Mouse (Mus musculus): ENCODE measurements around the gene Wdr26. TPM values are rescaled to one million over a fixed set of nuclear protein-coding genes. Genes with fewer than 3 reads are reported as not detected.

Wdr26 gene
- polyA plus RNA-seq, 1 experiment from 2014 or later, result 48.8 TPM

DNA sequence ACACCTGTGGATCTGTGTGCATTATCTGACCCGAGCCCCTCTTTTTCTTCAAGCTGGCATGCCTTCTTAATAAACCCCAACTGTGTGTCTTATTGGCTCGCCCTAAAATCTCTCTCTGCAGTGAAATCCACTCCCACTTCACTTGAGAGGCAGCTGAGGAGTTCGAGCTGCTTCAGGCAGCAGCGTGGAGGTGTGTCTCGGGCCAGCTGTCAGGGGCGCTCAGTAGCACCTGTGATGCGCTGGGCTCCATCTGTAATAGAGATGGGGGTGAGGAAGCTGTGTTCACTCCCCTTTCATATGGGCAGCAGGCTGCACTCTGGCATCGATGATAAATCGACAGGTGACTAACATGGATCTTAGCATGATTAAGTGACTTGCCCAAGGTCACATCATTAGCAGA is 43.6 kb upstream of the Wdr26 start:
- Histone ChIP-seq H3K36me3 (replicated peaks) (no peaks in the 10 kb centered on the region), H3K9me3 (no peaks in the 10 kb centered on the region), H3K4me3 (replicated peaks) (no peak overlapping the region), H3K27ac (no peak overlapping the region), H3K9ac (no peak overlapping the region), H3K4me2 (peak overlapping the region; percentile 71; the same call in 1 of the 2 replicates), H3K4me1 (peaks cover 26% of the 10 kb centered on the region), H3K27me3 (peaks cover 11% of the 10 kb centered on the region; the same call in 1 of the 2 replicates)
- no peak for ATAC-seq (ENCODE audit: low FRiP score)
- 67% methylated on average over 9 of the region's 9 CpGs for whole genome bisulfite sequencing

DNA sequence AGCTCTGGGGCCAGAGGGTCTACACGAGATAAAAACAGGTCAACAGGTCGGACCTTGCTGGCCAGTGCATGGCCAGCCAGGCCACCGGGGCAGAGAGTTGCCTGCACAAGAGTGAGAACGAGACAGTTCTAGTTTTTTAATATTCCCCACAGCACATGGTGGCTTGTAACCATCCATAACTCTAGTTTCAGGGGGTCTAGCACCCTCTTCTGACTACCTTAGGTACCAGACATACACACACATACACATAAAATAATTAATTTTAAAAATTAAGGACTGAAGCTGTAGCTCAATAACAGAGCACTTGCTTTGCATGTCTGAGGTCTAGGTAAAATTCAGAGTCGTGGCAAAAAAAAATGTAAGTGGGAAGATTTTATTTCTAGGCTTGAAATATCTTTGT is 39.8 kb upstream of the Wdr26 start:
- no peak for ATAC-seq (ENCODE audit: low FRiP score)
- Histone ChIP-seq H3K4me3 (replicated peaks) (no peak overlapping the region), H3K27ac (no peak overlapping the region), H3K4me1 (peaks cover 13% of the 10 kb centered on the region), H3K9me3 (no peaks in the 10 kb centered on the region), H3K27me3 (peaks cover 5% of the 10 kb centered on the region; the same call in 1 of the 2 replicates), H3K9ac (no peak overlapping the region), H3K4me2 (no peak overlapping the region), H3K36me3 (replicated peaks) (no peaks in the 10 kb centered on the region)
- WGBS, result 84% methylated on average over 5 of the region's 5 CpGs

DNA sequence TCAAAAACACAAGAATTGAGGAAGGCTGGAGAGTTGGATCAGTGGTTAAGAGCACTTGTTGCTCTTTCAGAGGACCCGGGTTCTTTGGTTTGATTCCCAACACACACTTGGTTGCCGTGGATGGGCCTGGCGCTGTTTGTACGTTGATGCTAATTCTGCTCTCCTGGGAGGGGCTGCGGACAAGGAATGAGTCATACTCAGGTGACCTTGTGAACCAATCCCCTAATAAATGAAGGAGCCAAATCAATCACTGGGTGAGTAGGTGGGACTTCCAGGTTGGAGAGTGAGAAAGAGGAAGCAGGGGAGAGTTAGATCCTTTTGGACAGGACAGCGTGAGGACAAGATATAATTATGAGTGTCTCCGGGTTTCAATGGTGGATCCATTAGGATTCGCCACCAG is 39.2 kb upstream of the Wdr26 start:
- Histone ChIP-seq H3K27me3 (peaks cover 5% of the 10 kb centered on the region; the same call in 1 of the 2 replicates), H3K4me3 (replicated peaks) (no peak overlapping the region), H3K4me2 (no peak overlapping the region), H3K27ac (no peak overlapping the region), H3K9ac (no peak overlapping the region), H3K36me3 (replicated peaks) (no peaks in the 10 kb centered on the region), H3K9me3 (no peaks in the 10 kb centered on the region), H3K4me1 (peaks cover 6% of the 10 kb centered on the region)
- ATAC-seq (ENCODE audit: low FRiP score), result no peak
- 89% methylated on average over 8 of the region's 8 CpGs for WGBS

DNA sequence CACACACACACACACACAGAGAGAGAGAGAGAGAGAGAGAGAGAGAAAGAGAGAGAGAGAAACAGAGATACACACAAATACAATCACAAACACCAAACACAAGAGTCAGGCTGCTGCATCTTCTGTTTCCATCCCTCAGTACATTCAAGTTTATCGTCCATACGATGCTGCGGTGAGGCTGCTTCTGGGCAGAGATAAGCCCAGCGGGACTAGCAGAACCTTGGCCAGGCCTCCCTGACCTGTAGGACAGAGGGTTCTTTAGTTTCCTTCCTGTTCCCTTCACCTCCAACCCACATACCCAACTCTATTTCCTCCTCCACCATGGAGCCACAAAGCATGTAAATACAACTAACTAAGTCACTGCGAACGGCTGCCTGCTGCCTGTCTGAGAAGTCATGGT is 37.7 kb upstream of the Wdr26 start:
- Histone ChIP-seq H3K9ac (no peak overlapping the region), H3K4me3 (replicated peaks) (no peak overlapping the region), H3K36me3 (replicated peaks) (no peaks in the 10 kb centered on the region), H3K27ac (no peak overlapping the region), H3K4me2 (no peak overlapping the region), H3K9me3 (no peaks in the 10 kb centered on the region), H3K4me1 (peaks cover 2% of the 10 kb centered on the region; the same call in 1 of the 2 replicates), H3K27me3 (no peaks in the 10 kb centered on the region)
- WGBS, result 91% methylated on average over 6 of the region's 6 CpGs
- no peak for ATAC-seq (ENCODE audit: low FRiP score)

DNA sequence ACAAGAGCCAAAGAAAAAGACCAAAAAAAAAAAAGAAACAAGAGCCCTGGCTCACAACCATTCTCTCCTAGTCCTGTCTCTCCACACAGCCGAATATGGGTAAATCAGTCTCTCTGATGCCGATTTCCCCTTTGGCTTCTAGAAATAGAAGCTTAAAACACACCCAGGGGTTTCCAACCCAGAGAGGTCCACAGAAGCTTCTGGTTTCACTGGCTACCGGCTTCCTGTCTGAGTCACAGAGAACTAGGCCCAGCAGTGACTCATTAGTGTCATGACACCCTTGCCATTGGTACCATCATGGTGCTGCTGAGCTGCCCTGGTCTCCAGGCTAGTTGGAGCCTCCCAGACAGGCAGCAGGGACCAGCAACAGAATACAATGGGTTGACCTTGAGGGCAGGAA is 35.4 kb upstream of the Wdr26 start:
- no peak overlapping the region for H3K27ac ChIP-seq
- no peaks in the 10 kb centered on the region for H3K9me3 ChIP-seq
- H3K4me1 ChIP-seq, result peaks cover 2% of the 10 kb centered on the region; the same call in 1 of the 2 replicates
- H3K4me2 ChIP-seq, result no peak overlapping the region
- no peak for ATAC-seq (ENCODE audit: low FRiP score)
- no peaks in the 10 kb centered on the region for H3K36me3 ChIP-seq (replicated peaks)
- 79% methylated on average over 3 of the region's 3 CpGs for WGBS
- H3K9ac ChIP-seq, result no peak overlapping the region
- no peaks in the 10 kb centered on the region for H3K27me3 ChIP-seq
- no peak overlapping the region for H3K4me3 ChIP-seq (replicated peaks)

DNA sequence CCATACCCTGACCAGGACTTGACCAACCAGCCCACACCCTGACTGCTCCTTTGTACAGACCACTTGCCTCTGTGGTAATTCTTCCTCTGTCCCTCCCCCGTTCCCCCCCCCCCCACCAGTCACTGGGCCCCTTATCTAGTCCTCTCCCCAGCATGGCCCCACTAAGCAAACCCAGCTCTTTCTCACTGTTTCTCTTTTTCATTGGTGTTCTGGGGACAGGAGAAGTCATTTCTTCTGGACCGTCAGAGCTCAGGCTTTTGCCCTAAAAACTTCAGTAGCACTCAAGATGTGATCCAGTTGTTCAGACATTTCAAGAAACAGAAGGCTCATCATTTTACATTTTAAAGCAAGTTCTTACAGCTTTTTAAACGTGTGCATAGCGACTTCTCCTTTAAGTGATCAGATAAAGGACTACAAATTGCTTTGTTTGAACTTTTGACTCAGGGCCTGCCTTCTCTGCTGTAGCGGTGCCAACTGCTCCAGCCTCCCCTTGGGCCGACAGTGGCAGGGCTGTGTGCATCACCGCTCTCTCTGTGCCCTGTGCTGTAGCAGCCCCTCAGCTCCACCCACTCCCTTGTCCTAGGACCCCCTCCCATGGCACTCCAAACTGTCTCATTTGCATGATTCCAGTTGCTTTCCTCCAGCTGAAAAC is 34.8 kb upstream of the Wdr26 start:
- no peak overlapping the region for H3K27ac ChIP-seq

DNA sequence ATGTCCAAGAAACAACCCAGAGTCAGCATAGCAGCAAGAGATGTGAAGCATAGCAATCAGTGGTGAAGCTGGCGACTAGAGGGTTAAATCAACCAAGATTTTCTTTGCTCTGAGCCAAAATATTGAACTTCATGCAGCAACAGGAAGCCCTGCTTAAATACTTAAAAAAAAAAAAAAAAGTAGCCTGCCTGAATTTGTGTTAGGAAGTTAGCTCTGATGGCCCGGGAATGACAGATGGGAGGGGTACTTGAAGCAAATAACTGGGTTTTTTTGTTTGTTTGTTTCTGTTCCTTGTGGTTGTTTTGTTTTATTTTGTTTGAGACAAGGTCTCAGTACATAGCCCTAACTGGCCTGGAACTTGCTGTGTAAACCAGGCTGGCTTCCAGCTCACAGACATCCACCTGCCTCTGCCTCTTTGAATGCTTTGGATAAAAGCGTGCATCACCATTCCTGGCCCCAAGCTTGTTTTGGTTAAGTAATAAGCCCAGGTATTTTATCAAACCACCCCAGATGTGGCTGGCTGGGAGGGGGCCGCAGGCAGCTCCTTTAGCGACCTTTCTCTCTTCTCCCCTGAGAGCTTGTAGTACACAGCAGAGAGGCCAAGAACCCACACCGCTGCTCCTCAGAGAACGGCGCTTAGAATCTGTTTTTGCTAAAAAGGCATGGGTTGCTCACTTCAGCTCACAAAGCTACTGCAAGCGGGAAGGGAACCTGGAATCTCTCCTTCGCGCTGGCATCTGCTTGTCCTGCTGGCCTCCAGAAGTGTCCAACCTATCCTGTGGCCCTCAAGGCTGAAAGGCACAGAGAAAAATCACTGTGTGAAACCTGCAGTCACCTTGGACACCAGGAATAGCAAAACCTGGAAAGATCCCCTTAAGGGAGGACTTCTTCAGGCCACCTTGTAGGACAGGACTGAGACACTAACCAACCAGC is 34.0 kb upstream of the Wdr26 start:
- Histone ChIP-seq H3K9me3 (no peaks in the 10 kb centered on the region), H3K27me3 (no peaks in the 10 kb centered on the region), H3K4me2 (no peak overlapping the region), H3K4me1 (peaks cover 2% of the 10 kb centered on the region; the same call in 1 of the 2 replicates), H3K36me3 (replicated peaks) (no peaks in the 10 kb centered on the region), H3K4me3 (replicated peaks) (no peak overlapping the region), H3K9ac (no peak overlapping the region), H3K27ac (no peak overlapping the region)
- no peak for ATAC-seq (ENCODE audit: low FRiP score)
- WGBS, result 90% methylated on average over 11 of the region's 11 CpGs

More for the DNA sequence above, 34.8 kb upstream of the Wdr26 start:
- Histone ChIP-seq H3K4me3 (replicated peaks) (no peak overlapping the region), H3K27me3 (no peaks in the 10 kb centered on the region), H3K9ac (no peak overlapping the region), H3K4me1 (peaks cover 2% of the 10 kb centered on the region; the same call in 1 of the 2 replicates), H3K9me3 (no peaks in the 10 kb centered on the region), H3K36me3 (replicated peaks) (no peaks in the 10 kb centered on the region), H3K4me2 (no peak overlapping the region)
- no peak for ATAC-seq (ENCODE audit: low FRiP score)
- 53% methylated on average over 7 of the region's 7 CpGs for WGBS

DNA sequence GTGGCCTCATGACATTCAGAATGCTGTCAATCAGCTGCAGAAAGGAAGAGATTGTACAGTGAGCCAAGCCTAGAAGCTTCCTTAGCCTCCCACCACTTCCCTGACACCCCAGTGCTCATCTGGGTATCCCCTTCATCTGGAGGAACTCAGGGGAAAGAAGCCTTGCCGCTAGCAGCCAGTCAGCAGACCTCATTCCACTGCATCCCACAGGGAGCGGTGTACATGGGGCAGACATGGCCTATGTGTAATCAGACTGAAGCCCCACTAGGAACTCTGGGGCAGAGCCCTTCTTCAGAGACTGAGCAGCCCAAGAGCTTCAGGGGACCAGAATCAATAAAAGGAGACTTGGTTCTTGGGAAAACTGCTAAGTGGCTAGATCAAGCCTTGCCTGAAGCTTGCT is 33.3 kb upstream of the Wdr26 start:
- H3K9ac ChIP-seq, result no peak overlapping the region
- ATAC-seq (ENCODE audit: low FRiP score), result no peak
- H3K27me3 ChIP-seq, result no peaks in the 10 kb centered on the region
- no peaks in the 10 kb centered on the region for H3K36me3 ChIP-seq (replicated peaks)
- peaks cover 2% of the 10 kb centered on the region; the same call in 1 of the 2 replicates for H3K4me1 ChIP-seq
- H3K9me3 ChIP-seq, result no peaks in the 10 kb centered on the region
- 93% methylated on average over 2 of the region's 2 CpGs for WGBS
- H3K4me2 ChIP-seq, result no peak overlapping the region
- H3K27ac ChIP-seq, result no peak overlapping the region
- H3K4me3 ChIP-seq (replicated peaks), result no peak overlapping the region

DNA sequence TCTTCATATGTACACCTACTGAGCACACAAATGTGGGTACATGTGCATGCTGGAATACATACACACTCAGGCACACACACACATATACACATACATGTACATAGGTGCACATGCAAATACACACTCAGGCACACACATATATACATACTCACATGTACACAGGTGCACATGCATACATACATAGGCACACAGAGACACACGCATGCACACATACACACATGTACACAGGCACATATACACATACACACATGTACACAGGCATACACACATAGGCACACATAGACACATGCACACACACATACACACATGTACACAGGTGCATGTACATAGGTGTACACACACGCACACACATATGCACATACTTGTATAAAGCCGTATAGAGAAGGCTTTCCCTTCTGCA is 29.4 kb upstream of the Wdr26 start:
- H3K27ac ChIP-seq, result no peak overlapping the region
- ATAC-seq (ENCODE audit: low FRiP score), result no peak
- H3K9me3 ChIP-seq, result no peaks in the 10 kb centered on the region
- 96% methylated on average over 3 of the region's 3 CpGs for WGBS
- H3K9ac ChIP-seq, result no peak overlapping the region
- H3K36me3 ChIP-seq (replicated peaks), result no peaks in the 10 kb centered on the region
- no peaks in the 10 kb centered on the region for H3K27me3 ChIP-seq
- no peak overlapping the region for H3K4me3 ChIP-seq (replicated peaks)
- H3K4me2 ChIP-seq, result no peak overlapping the region
- H3K4me1 ChIP-seq, result no peaks in the 10 kb centered on the region

DNA sequence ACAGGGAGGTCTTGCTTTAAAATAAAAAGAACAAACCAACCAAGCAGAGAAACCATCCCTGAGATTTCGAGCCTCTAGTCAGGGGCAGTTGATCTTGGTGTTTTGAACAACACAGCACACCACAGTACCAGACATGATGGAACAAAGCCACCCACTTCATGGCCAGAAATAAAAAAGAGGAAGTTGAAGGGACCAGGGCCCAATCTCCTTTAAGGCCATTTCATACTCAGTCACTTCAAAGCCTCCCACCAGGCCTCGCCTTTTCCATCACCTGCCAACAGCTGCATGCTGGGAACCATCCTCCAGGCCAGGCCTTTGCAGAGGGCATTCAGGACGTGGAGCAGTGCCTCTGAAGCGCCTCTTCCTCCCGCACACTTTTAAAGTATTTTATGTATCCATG is 25.5 kb upstream of the Wdr26 start:
- no peak overlapping the region for H3K27ac ChIP-seq
- no peak for ATAC-seq (ENCODE audit: low FRiP score)
- WGBS, result 71% methylated on average over 5 of the region's 5 CpGs

DNA sequence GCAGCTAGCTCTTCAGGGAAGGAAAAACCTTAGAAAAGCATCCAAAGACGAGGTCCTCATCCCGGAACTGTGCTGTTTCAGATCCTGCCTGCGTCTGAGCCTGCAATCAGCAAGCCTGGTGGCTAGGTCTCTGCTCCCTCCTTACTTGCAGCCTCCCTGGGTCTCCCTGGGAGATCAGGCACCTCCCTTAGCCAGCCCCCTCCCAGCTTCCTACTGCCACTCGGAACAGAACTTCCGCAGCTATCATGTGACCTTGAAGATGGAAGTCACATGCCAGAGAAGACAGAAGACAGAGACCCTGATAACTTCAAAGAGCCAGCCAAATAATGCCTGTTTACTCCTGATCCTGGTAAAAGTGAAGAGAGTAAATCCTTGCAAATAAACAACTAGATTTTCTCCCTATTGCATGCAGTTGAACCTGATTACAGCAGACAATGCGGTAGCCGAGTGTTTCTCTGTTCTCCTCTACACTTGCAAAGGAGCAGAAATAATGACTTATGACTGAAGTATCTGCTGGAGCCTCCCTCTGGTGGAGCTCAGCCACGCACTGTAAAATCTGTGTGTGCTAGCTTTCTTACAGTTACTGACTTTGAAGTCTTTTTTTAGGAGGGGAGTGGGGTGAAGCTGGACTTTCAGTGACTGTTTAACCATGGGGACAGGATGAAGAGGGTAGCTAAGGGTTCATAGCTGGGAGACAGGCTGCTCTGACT is 22.7 kb upstream of the Wdr26 start:
- 70% methylated on average over 8 of the region's 8 CpGs for WGBS
- no peaks in the 10 kb centered on the region for H3K9me3 ChIP-seq
- H3K27me3 ChIP-seq, result no peaks in the 10 kb centered on the region
- H3K27ac ChIP-seq, result no peak overlapping the region
- no peaks in the 10 kb centered on the region for H3K36me3 ChIP-seq (replicated peaks)
- no peak overlapping the region for H3K9ac ChIP-seq
- no peak overlapping the region for H3K4me2 ChIP-seq
- no peak overlapping the region for H3K4me3 ChIP-seq (replicated peaks)
- H3K4me1 ChIP-seq, result peaks cover 9% of the 10 kb centered on the region; the same call in 1 of the 2 replicates
- no peak for ATAC-seq (ENCODE audit: low FRiP score)

More for the DNA sequence above, 25.5 kb upstream of the Wdr26 start:
- no peak overlapping the region for H3K4me3 ChIP-seq (replicated peaks)
- no peaks in the 10 kb centered on the region for H3K36me3 ChIP-seq (replicated peaks)
- H3K9me3 ChIP-seq, result no peaks in the 10 kb centered on the region
- no peak overlapping the region for H3K4me2 ChIP-seq
- H3K27me3 ChIP-seq, result no peaks in the 10 kb centered on the region
- H3K4me1 ChIP-seq, result no peaks in the 10 kb centered on the region
- no peak overlapping the region for H3K9ac ChIP-seq

DNA sequence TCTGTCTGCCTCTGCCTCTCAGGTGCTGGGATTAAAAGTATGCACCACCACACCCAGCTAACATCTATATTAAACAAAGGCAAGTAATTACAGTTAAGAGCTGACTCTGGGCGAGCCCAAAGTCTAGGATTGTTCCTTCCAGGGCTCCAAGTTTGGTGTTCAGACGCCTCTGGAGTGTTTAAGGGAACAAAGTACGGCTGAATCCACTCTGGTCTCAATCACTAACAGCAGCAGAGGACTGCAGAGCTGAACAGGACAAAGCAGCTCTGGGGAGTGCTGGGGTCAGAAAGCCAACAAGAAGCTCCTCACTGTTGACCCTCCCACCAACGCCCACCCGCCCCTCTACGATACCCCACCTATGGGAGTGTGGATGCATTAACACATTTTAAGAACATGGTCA is 21.9 kb upstream of the Wdr26 start:
- Histone ChIP-seq H3K9me3 (no peaks in the 10 kb centered on the region), H3K4me2 (no peak overlapping the region), H3K9ac (no peak overlapping the region), H3K27me3 (no peaks in the 10 kb centered on the region), H3K4me1 (peaks cover 9% of the 10 kb centered on the region; the same call in 1 of the 2 replicates), H3K4me3 (replicated peaks) (no peak overlapping the region), H3K27ac (no peak overlapping the region), H3K36me3 (replicated peaks) (no peaks in the 10 kb centered on the region)
- WGBS, result 91% methylated on average over 6 of the region's 6 CpGs
- ATAC-seq (ENCODE audit: low FRiP score), result no peak
